Mouse (Mus musculus) erythroblast, embryonic 14.5 days (primary cell): ENCODE measurements around the gene Atp2a1.

ENCODE experiments used
- GATA1 ChIP-seq: IDR thresholded peaks from 2 replicates; pipeline ENCODE4 v1.6.1; 2012; ENCODE audit warnings: low read length, inconsistent platforms, mixed read lengths
- TAL1 ChIP-seq: IDR thresholded peaks from 3 replicates; pipeline ENCODE4 v1.6.1; 2012; ENCODE audit warnings: low read length, inconsistent platforms, mixed read lengths

DNA sequence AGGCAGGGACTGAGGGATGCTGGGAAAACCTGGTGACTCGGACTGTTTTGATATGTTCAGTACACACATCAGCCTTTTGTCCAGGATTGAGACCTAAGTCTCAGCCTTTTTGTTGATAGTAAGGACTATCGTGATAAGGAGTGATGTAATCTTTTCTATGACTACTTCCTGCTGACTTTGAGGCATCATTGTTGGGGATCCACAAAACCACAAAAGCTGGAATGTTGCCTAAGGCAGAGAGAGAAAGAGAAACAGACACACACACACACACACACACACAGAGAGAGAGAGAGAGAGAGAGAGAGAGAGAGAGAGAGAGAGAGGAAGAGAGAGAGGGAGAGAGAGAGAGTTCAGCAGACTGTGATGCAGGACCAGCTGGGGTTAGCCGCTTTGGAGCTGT lies 44.4 kb downstream of the Atp2a1 start:
- TF ChIP-seq GATA1 (no peak), TAL1 (no peak)
